Mouse (Mus musculus) thymus, postnatal 0 days (tissue): Measurements from ENCODE around the gene Vapb. TPM values are rescaled to one million over a fixed set of nuclear protein-coding genes. Genes with fewer than 3 reads are reported as not detected.
A peak's percentile ranks its signal among the peaks of the same experiment; 100 is the strongest.

Experiments
- DNase-seq: peaks from one replicate; pipeline ENCODE4 v3.0.0-alpha.2; 2015; ENCODE audit warnings: low spot score
- polyA plus RNA-seq: library from polyadenylated mRNA; unstranded; fragments of >200 nt; fragmentation: Nextera tagmentation; extraction: Ambion mirVana; gene quantifications from 2 replicates; pipeline ENCODE4 v1.2.1, GENCODE M21; 2015

The Vapb gene
- polyA plus RNA-seq, 1 experiment from 2014 or later = 10.0 TPM

GRCm38 (mm10) chr2:173734426-173734825 is 2.9 kb upstream of the Vapb start:
- no peak for DNase-seq

- no peak for DNase-seq
These were observed 921 bp downstream of the Vapb start for GRCm38 (mm10) chr2:173738232-173738631.

- DNase-seq = no peak
These were observed 1.8 kb downstream of the Vapb start for GRCm38 (mm10) chr2:173739107-173739506.

DNA sequence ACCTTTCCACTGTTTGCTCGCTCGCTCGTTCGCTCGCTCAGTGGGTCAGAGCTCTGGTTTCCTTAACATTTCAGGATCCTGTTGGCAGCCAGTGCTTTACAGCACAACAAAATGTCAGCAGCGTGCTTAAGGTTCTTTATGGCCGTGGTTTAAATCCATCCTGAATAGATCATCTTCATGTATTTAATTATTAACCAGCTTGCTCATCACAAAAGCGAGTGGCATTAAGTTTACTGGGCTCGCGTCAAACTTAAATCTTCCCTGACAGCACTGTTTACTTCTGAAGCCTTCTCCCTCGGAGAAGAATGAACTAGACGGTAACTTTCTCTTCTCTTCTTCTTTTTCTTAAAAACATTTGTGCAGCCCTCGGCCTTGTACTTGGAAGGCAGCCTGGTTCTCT is 4.8 kb downstream of the Vapb start:
- no peak for DNase-seq

- no peak for DNase-seq
These were observed 5.4 kb downstream of the Vapb start for GRCm38 (mm10) chr2:173742744-173743143.

- DNase-seq = no peak
These were observed 6.9 kb downstream of the Vapb start for GRCm38 (mm10) chr2:173744070-173744815.

GRCm38 (mm10) chr2:173748961-173749659 is 11.8 kb downstream of the Vapb start:
- DNase-seq = no peak

GRCm38 (mm10) chr2:173755433-173756144 is 18.3 kb downstream of the Vapb start:
- no peak for DNase-seq

- no peak for DNase-seq
These were observed 20.4 kb downstream of the Vapb start for GRCm38 (mm10) chr2:173757624-173758155.

- DNase-seq = no peak
These were observed 23.3 kb downstream of the Vapb start for GRCm38 (mm10) chr2:173760607-173761006.

- no peak for DNase-seq
These were observed 27.3 kb downstream of the Vapb start for GRCm38 (mm10) chr2:173764629-173765028.

GRCm38 (mm10) chr2:173767959-173768595 is 30.8 kb downstream of the Vapb start:
- DNase-seq = peak; percentile 7

DNA sequence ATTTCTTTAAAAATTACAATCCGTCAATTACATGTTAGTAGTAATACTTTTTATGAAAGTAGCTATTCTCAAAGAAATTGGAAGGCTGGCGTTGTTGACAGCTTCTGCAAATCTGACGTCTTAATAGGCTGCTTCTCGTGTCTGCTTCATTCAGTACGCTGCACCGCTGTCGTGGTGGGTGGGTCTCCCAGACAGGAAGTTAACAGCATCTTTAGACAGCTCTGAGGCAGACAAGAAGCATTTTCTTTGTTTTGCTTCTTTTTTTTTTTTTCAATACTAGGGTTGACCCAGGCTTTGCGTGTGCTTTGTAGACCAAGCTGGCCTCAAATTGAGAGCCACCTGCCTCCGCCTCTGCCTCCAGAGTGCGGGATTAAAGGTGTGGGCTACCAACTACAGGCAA is 31.9 kb downstream of the Vapb start:
- peak; percentile 42 for DNase-seq

DNA sequence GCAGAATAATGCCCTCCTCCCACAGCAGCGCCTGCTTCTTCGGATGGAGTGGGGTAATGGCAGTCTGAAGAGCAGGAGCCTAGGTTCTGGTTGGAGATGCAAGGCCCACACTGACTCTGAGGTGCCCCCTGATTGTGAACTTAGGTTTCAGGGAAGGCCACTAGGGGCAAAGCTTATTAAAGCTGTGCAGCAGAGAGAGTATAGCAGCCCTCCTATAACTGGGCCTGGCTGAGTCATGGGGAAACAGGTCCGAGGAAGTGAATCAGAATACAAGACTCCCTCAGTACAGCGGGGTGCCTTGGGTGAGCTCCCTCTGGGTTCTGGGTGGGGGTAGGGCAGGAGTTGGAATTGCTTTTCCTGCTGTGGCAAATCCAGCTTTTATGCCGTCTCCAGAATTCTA is 33.3 kb downstream of the Vapb start:
- DNase-seq = no peak

DNA sequence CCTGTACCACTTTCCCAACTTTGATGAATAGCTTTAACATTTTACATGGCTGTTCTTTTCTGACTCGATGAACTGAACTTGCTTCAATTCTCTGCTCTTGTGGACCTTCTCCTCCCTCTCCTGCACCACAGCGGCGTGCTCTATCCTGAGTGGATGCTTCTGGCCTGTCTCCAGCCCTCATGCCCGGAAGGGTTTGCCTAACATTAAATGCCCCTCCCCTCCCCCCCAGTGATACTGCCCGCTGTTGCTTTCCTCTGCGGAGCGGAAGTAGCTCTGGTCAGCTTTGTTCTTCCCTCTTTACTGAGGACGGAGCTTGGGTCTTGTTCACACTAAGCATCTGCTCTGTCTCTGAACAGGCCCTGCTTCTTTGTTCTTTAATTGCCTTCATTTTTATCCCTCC is 34.4 kb downstream of the Vapb start:
- DNase-seq = no peak

DNA sequence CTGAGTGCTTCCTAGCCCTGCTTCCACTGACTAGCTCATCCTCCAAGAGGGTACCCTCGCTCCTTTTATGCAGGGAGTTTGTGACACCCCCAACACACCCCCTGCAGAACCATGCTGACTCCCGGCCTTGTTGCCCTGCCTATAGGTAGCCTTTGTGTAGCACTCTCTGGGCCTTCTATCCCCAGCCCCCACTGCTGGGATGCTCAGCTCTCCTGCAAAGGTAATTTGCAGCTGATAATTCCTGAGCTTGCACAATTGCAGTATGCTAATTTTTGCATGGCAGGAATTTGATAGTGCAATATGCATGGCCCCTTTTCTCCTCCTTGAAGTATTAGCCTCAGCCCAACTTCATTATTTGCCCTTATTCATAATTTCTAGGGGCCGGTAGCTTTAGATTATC is 38.2 kb downstream of the Vapb start:
- no peak for DNase-seq

DNA sequence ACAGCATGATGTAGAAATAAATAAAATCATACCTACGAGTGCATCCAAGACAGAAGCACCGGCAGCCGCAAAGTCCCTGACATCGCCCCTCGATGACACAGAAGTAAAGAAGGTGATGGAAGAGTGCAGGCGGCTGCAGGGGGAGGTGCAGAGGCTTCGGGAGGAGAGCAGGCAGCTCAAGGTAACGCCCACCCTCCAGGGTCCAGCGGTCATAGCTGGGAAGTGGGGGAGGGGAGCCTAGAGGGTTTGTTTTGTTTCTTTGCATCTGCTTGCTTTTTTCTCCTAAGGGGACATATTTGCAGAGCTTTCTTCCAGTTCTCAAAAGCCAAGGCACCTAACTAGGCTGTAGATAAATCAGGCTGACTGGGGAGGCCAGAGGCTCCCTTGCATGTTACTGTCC is 38.8 kb downstream of the Vapb start:
- DNase-seq = no peak

DNA sequence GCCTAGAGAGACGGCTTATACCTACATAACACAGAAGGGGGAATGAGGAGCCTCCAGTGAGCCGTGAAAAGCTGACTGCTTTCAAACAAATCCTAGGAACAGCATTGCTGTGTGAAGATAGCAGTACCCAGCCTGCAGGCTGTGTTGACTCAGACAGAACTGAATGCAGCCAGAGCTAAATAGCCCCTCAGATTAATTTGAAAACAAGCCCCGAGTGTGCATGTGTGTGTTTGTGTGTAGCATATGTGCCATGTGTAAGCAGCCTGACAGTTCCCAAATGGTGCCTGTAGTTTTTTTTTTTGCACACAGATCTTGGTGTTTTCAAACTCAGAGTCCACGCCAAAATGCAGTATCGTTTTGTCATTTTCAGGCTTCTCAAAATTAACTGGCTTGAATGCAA is 43.6 kb downstream of the Vapb start:
- no peak for DNase-seq

GRCm38 (mm10) chr2:173784366-173784765 is 47.1 kb downstream of the Vapb start:
- DNase-seq = peak; percentile 5

- no peak for DNase-seq
These were observed 47.6 kb downstream of the Vapb start for GRCm38 (mm10) chr2:173784884-173785283.
